Mouse (Mus musculus) embryo, embryonic 10 days (tissue): ENCODE results near the gene Efhd2.

Experiments
- DNase-seq: peaks from one replicate; pipeline ENCODE4 v3.0.0-alpha.2; 2015; ENCODE audit warnings: low spot score

The Efhd2 gene

GRCm38 (mm10) chr4:141879875-141880274 lies 5.2 kb upstream of the Efhd2 start:
- DNase-seq = peak; percentile 45

- no peak for DNase-seq
Observed at GRCm38 (mm10) chr4:141879074-141879473, 4.4 kb upstream of the Efhd2 start.

- no peak for DNase-seq
Observed at GRCm38 (mm10) chr4:141878621-141879020, 3.9 kb upstream of the Efhd2 start.

- no peak for DNase-seq
Observed at GRCm38 (mm10) chr4:141875481-141876108, 875 bp upstream of the Efhd2 start.

- no peak for DNase-seq
Observed at GRCm38 (mm10) chr4:141874111-141874600, 564 bp downstream of the Efhd2 start.

GRCm38 (mm10) chr4:141872977-141873376 lies 1.7 kb downstream of the Efhd2 start:
- DNase-seq = no peak

GRCm38 (mm10) chr4:141871909-141872308 lies 2.8 kb downstream of the Efhd2 start:
- no peak for DNase-seq

- DNase-seq = no peak
Observed at GRCm38 (mm10) chr4:141871333-141871725, 3.4 kb downstream of the Efhd2 start.

- DNase-seq = no peak
Observed at GRCm38 (mm10) chr4:141870666-141871332, 3.9 kb downstream of the Efhd2 start.

GRCm38 (mm10) chr4:141869436-141870215 lies 5.1 kb downstream of the Efhd2 start:
- DNase-seq = no peak

- DNase-seq = no peak
Observed at GRCm38 (mm10) chr4:141868051-141868450, 6.7 kb downstream of the Efhd2 start.

GRCm38 (mm10) chr4:141867498-141867897 lies 7.2 kb downstream of the Efhd2 start:
- no peak for DNase-seq

GRCm38 (mm10) chr4:141866933-141867490 lies 7.7 kb downstream of the Efhd2 start:
- no peak for DNase-seq

- no peak for DNase-seq
Observed at GRCm38 (mm10) chr4:141865600-141865999, 9.1 kb downstream of the Efhd2 start.

- no peak for DNase-seq
Observed at GRCm38 (mm10) chr4:141865006-141865405, 9.7 kb downstream of the Efhd2 start.

- DNase-seq = no peak
Observed at GRCm38 (mm10) chr4:141864506-141864905, 10.2 kb downstream of the Efhd2 start.

GRCm38 (mm10) chr4:141863726-141864280 lies 10.9 kb downstream of the Efhd2 start:
- no peak for DNase-seq

GRCm38 (mm10) chr4:141862867-141863266 lies 11.9 kb downstream of the Efhd2 start:
- no peak for DNase-seq

- no peak for DNase-seq
Observed at GRCm38 (mm10) chr4:141861591-141862295, 13.0 kb downstream of the Efhd2 start.

GRCm38 (mm10) chr4:141860246-141860841 lies 14.4 kb downstream of the Efhd2 start:
- no peak for DNase-seq

GRCm38 (mm10) chr4:141859351-141859750 lies 15.4 kb downstream of the Efhd2 start:
- DNase-seq = no peak
